Mouse (Mus musculus): ENCODE data around the gene Kcnq5. TPM values are rescaled to one million over a fixed set of nuclear protein-coding genes. Genes with fewer than 3 reads are reported as not detected.

The Kcnq5 gene
- polyA plus RNA-seq, 1 experiment from 2014 or later, result 1.2 TPM

DNA sequence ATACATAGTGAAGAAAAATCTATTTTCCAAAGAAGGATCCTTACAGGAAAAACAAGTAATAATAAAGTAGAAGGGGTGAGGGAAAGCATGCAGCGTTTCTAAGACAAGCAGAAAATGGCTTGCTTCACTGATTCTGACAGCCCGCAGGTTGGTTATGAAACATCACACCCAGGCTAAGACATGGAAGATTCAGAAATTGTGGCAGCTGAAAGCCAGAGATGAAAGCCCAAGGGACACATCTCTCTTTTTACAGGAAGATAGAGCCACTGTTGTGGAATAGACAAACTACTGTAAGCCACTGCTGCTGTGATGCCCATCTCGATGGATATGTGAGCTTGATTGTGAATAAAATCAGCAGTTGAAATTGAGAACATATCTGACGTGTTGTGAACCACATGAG is 20.9 kb downstream of the Kcnq5 start:
- Histone ChIP-seq H3K4me1 (no peaks in the 10 kb centered on the region), H3K4me2 (no peak overlapping the region), H3K4me3 (no peak overlapping the region), H3K27ac (no peak overlapping the region), H3K27me3 (no peaks in the 10 kb centered on the region), H3K36me3 (no peaks in the 10 kb centered on the region), H3K9me3 (no peaks in the 10 kb centered on the region), H3K9ac (no peak overlapping the region)
- no peak for ATAC-seq (ENCODE audit: insufficient number of reproducible peaks, low FRiP score, low TSS enrichment, low read depth)
- WGBS, result 78% methylated on average over 4 of the region's 4 CpGs

DNA sequence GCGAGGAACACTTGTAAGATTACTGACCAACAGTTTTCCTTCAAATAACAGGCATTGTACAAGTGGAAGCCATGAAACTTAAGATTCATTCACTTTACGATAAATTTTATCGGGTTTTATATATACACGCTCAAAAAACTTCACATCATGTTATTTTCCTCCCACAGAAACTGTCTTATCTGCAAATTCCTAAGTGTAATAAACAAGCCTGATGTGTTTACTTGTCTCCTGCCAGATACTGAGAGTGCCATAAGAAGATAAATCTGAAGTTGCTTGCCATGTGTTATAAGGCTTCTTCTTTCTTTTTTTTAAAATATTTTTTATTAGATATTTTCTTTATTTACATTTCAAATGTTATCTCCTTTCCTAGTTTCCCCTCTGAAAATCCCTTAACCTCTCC is 34.6 kb downstream of the Kcnq5 start:
- H3K4me1 ChIP-seq, result no peaks in the 10 kb centered on the region
- no peaks in the 10 kb centered on the region for H3K27me3 ChIP-seq
- ATAC-seq (ENCODE audit: insufficient number of reproducible peaks, low FRiP score, low TSS enrichment, low read depth), result no peak
- no peak overlapping the region for H3K9ac ChIP-seq
- no peaks in the 10 kb centered on the region for H3K36me3 ChIP-seq
- no peak overlapping the region for H3K4me2 ChIP-seq
- H3K4me3 ChIP-seq, result no peak overlapping the region
- H3K9me3 ChIP-seq, result no peaks in the 10 kb centered on the region
- H3K27ac ChIP-seq, result no peak overlapping the region
- 83% methylated on average over 4 of the region's 4 CpGs for WGBS

DNA sequence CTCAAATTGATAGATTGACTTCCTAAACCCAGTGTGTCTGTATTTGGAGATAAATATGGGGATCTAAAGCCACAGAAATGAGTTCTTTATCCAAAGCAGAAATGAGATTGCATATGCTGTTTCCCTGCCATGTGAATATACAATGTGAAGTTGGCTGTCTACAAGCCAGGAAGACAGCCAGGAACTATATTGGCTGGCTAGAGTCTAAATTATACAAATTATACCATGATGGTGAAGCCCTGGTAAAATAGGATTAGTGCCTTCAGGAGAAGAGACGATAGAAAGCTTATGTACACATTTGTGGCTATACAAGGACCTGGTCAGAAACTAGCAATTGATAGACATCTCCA is 38.5 kb downstream of the Kcnq5 start:
- no peaks in the 10 kb centered on the region for H3K9me3 ChIP-seq
- H3K4me1 ChIP-seq, result no peaks in the 10 kb centered on the region
- WGBS, result 51% methylated on average over 1 of the region's 1 CpGs
- no peak overlapping the region for H3K4me3 ChIP-seq
- no peak overlapping the region for H3K9ac ChIP-seq
- H3K4me2 ChIP-seq, result no peak overlapping the region
- H3K36me3 ChIP-seq, result no peaks in the 10 kb centered on the region
- no peak overlapping the region for H3K27ac ChIP-seq
- no peaks in the 10 kb centered on the region for H3K27me3 ChIP-seq
- ATAC-seq (ENCODE audit: insufficient number of reproducible peaks, low FRiP score, low TSS enrichment, low read depth), result no peak

DNA sequence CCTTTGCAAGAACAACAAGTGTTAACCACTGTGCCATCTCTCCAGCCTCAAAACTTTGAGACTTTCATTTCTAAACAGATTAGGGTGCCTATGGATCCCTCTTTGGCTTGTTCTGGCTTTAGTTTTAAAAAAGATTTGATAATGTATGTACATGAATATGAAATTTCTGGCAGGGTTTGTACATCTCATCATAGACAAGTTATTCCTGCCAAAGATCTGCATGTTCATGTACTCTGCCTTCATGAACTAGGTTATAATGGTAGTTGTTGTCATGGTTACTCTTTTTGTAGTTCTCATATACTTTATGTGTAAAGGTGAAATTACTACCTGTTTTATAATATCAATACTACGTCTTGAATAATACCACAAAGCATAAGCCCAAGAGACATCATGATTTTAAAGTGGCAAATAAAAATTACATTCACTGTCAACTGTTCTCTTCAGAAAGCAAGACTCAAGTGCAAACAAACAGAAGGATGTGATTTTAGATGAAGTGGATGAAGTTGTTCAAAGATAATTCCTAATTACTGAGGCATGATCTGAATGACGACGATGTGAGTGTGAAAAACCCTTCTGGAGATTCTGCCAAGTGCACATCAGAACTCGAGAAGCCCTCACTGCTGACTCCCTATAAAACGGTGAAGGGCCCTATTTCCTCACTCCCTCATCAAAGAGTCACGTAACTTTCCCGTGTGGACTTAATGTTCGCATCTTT is 39.0 kb downstream of the Kcnq5 start:
- H3K9me3 ChIP-seq, result no peaks in the 10 kb centered on the region
- 68% methylated on average over 8 of the region's 8 CpGs for WGBS
- no peak for ATAC-seq (ENCODE audit: insufficient number of reproducible peaks, low FRiP score, low TSS enrichment, low read depth)
- no peak overlapping the region for H3K27ac ChIP-seq
- H3K4me1 ChIP-seq, result no peaks in the 10 kb centered on the region
- no peaks in the 10 kb centered on the region for H3K36me3 ChIP-seq
- H3K4me2 ChIP-seq, result no peak overlapping the region
- no peak overlapping the region for H3K9ac ChIP-seq
- no peak overlapping the region for H3K4me3 ChIP-seq
- no peaks in the 10 kb centered on the region for H3K27me3 ChIP-seq

DNA sequence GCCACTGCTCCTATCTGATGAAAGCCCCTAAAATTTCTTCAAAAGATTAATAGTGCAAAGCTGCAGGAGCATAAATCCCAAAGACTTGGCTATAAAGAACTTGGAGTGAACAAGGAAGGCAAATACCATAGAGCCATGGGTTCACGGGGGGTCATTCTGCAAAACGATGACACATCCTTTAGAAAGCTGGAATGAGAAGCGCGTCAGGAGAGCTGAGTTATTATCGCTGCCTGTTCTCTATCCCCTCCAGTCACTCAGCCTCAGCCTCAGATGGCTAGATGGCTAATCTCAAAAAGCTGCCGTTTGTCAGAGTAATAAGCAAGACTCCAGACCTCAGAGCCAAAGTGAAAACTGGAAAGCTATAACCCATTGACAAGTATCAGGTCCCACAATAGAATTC is 42.5 kb downstream of the Kcnq5 start:
- no peaks in the 10 kb centered on the region for H3K36me3 ChIP-seq

DNA sequence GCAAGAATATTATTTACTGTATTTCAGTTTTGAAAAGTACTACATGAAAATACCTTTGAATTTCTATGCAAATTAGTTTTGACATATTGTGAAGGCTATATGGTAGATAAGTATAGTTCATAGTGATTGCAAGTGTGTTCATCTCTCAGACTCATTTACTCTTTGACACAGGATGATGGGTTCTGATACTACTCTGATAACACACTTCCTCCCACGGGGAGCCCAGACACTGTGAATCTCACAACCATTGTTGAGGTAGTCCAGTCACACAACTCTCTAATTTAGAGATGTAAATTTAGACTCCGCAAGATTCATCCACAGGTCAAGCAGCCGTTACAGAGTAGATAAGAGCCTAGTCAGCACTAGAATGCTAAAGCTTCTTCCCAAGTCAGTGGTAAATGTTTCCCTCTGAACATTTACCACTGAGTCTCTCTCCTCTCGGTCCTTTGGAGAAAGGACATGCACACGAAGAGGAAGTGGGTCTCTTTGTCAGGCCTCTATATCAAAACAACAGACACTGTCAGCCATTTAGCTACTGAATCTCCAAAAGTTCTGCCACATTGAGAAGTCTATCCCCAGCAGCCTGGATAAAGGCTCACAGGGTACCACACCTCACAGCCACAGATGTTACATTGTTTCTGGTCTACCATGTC is 65.5 kb downstream of the Kcnq5 start:
- H3K27ac ChIP-seq, result no peak overlapping the region
- H3K27me3 ChIP-seq, result no peaks in the 10 kb centered on the region
- no peak overlapping the region for H3K4me3 ChIP-seq
- no peaks in the 10 kb centered on the region for H3K9me3 ChIP-seq
- no peak overlapping the region for H3K9ac ChIP-seq
- no peaks in the 10 kb centered on the region for H3K36me3 ChIP-seq
- no peaks in the 10 kb centered on the region for H3K4me1 ChIP-seq
- no peak overlapping the region for H3K4me2 ChIP-seq
- ATAC-seq (ENCODE audit: insufficient number of reproducible peaks, low FRiP score, low TSS enrichment, low read depth), result no peak
- WGBS, result 83% methylated on average over 5 of the region's 5 CpGs

More for the DNA sequence above, 42.5 kb downstream of the Kcnq5 start:
- ATAC-seq (ENCODE audit: insufficient number of reproducible peaks, low FRiP score, low TSS enrichment, low read depth), result no peak
- no peaks in the 10 kb centered on the region for H3K4me1 ChIP-seq
- no peak overlapping the region for H3K27ac ChIP-seq
- H3K9ac ChIP-seq, result no peak overlapping the region
- no peaks in the 10 kb centered on the region for H3K9me3 ChIP-seq
- H3K4me3 ChIP-seq, result no peak overlapping the region
- no peaks in the 10 kb centered on the region for H3K27me3 ChIP-seq
- WGBS, result 60% methylated on average over 6 of the region's 6 CpGs
- H3K4me2 ChIP-seq, result no peak overlapping the region

DNA sequence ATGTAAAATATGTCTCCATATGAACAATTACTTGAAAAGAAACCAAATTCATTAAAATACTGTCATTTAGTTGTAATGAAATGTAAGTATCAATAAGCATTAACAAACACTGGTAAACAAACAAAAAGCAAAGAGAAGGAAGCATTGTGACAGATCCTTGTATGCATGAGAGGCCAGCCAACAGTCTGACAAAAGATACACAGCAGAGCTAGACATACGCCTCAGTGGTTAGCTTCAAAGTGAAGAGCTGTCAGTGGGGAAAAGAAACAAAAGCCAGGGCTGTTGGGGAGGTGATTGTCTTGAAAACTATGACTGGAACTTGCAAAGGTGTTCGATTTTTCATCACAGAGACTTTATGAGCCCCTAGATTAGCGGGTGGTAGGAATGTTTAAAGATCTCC is 78.0 kb downstream of the Kcnq5 start:
- WGBS, result 74% methylated on average over 3 of the region's 3 CpGs
- Histone ChIP-seq H3K4me1 (no peaks in the 10 kb centered on the region), H3K27me3 (no peaks in the 10 kb centered on the region), H3K9me3 (no peaks in the 10 kb centered on the region), H3K36me3 (no peaks in the 10 kb centered on the region), H3K4me3 (no peak overlapping the region), H3K27ac (no peak overlapping the region), H3K4me2 (no peak overlapping the region), H3K9ac (no peak overlapping the region)
- no peak for ATAC-seq (ENCODE audit: insufficient number of reproducible peaks, low FRiP score, low TSS enrichment, low read depth)

DNA sequence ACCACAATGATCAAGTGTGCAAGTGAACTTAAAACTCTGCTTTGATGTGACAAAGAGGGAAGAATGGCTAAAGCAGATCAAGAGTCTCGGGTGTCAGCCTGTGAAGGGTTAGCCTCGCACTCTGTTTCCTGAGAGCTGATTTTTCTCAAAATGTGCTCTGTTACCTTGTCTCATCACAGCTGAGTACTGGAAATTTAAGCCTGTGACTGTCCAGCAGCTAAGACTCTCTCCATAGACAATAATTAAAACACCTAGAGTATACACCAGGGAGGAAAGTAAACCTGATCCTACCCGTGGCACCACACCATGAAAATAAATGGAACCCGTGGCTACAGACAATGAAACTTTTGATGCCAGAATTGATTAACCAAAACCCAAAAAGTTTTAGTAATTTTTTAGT is 90.9 kb downstream of the Kcnq5 start:
- H3K9ac ChIP-seq, result no peak overlapping the region
- H3K27ac ChIP-seq, result no peak overlapping the region
- H3K4me3 ChIP-seq, result no peak overlapping the region
- no peaks in the 10 kb centered on the region for H3K36me3 ChIP-seq
- H3K4me2 ChIP-seq, result no peak overlapping the region
- H3K27me3 ChIP-seq, result no peaks in the 10 kb centered on the region
- H3K9me3 ChIP-seq, result no peaks in the 10 kb centered on the region
- 42% methylated on average over 4 of the region's 4 CpGs for WGBS
- no peak for ATAC-seq (ENCODE audit: insufficient number of reproducible peaks, low FRiP score, low TSS enrichment, low read depth)
- H3K4me1 ChIP-seq, result no peaks in the 10 kb centered on the region

DNA sequence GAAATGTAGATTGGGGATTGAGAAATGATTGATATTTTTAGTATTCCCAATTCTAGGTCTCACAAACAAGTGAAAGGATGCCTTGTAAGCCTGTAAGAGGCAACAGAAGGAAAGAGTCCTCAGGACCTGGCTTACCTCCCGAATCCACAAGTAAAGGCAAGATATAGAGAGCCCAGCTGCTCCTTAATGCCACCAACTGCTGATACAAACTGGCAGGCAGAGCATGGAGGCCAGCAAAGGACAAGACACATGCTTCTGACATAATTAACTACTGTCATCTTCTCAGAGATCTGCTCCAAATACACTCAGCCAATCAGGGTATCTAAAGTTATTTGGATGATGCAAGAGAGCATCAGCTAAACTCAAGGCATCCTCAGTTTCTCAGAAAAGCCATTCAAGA is 93.3 kb downstream of the Kcnq5 start:
- H3K4me3 ChIP-seq, result no peak overlapping the region
- H3K4me2 ChIP-seq, result no peak overlapping the region
- no peaks in the 10 kb centered on the region for H3K36me3 ChIP-seq
- WGBS, result 87% methylated on average over 1 of the region's 1 CpGs
- ATAC-seq (ENCODE audit: insufficient number of reproducible peaks, low FRiP score, low TSS enrichment, low read depth), result no peak
- H3K9me3 ChIP-seq, result no peaks in the 10 kb centered on the region
- H3K27ac ChIP-seq, result no peak overlapping the region
- no peaks in the 10 kb centered on the region for H3K27me3 ChIP-seq
- no peak overlapping the region for H3K9ac ChIP-seq
- H3K4me1 ChIP-seq, result no peaks in the 10 kb centered on the region

DNA sequence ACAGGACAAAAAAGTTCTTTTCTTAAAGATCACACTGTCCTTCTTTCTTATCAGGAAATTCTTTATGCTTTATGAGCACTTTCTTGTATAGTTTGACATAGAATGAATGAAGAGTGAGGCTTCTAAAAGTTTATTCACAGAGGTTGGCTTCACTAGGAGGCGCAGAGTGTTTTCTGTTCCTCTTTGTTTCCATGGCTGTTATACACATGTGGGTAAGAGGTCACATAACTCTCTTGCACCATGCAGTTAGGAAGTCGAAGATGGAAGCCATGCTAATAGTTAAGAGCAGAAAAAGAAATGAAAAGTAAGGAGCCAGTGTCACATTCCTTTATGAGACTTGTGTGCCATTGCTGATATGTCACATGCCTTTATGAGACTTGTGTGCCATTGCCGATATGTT is 105.3 kb downstream of the Kcnq5 start:
- no peaks in the 10 kb centered on the region for H3K27me3 ChIP-seq
- ATAC-seq (ENCODE audit: insufficient number of reproducible peaks, low FRiP score, low TSS enrichment, low read depth), result no peak
- no peak overlapping the region for H3K4me3 ChIP-seq
- H3K27ac ChIP-seq, result no peak overlapping the region
- H3K9me3 ChIP-seq, result no peaks in the 10 kb centered on the region
- H3K4me2 ChIP-seq, result no peak overlapping the region
- H3K9ac ChIP-seq, result no peak overlapping the region
- H3K36me3 ChIP-seq, result no peaks in the 10 kb centered on the region
- 72% methylated on average over 3 of the region's 3 CpGs for WGBS
- H3K4me1 ChIP-seq, result no peaks in the 10 kb centered on the region

DNA sequence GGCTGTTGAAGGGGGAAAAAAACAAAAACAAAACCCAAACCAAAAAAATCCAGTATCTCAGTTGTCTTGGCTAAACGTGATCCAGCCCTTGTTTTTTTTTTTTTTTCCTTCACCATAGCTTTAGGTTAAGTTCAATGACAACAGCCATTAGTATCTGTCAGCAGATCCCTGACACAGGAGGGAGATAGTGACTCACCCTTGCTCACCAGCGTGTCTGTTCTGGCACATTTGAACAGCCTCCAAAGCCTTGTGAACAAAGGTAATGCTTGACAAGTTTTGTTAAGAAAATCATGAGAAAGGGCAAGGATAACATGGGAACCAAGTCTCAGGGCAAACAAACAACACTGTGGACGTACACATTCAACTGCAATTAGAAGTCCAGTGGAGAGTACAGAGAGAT is 123.2 kb downstream of the Kcnq5 start:
- no peak for ATAC-seq (ENCODE audit: insufficient number of reproducible peaks, low FRiP score, low TSS enrichment, low read depth)
- no peak overlapping the region for H3K27ac ChIP-seq
- H3K4me3 ChIP-seq, result no peak overlapping the region
- no peaks in the 10 kb centered on the region for H3K27me3 ChIP-seq
- H3K36me3 ChIP-seq, result no peaks in the 10 kb centered on the region
- no peaks in the 10 kb centered on the region for H3K9me3 ChIP-seq
- no peak overlapping the region for H3K9ac ChIP-seq
- no peaks in the 10 kb centered on the region for H3K4me1 ChIP-seq
- no peak overlapping the region for H3K4me2 ChIP-seq
- WGBS, result 57% methylated on average over 3 of the region's 3 CpGs

DNA sequence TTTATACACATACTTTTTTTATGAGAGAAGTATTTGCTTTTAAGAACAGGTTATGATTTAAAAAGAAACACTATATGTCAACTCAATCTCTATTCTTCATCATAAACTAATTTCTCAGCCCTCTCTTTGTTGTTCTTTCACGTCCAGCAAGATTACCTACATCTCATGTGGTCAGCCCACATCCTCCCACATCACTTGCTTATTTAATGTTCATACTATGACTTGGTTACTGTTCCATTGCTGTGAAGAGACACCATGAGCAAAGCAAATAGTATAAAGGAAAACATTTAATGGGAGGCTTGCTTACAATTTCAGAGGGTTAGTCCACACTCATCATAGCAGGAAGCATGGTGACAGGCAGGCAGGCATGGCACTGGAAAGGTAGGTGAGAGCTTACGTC is 124.4 kb downstream of the Kcnq5 start:
- H3K27me3 ChIP-seq, result no peaks in the 10 kb centered on the region
- WGBS, result 71% methylated on average over 2 of the region's 2 CpGs
- H3K4me1 ChIP-seq, result no peaks in the 10 kb centered on the region
- no peaks in the 10 kb centered on the region for H3K36me3 ChIP-seq
- H3K9ac ChIP-seq, result no peak overlapping the region
- no peak overlapping the region for H3K4me2 ChIP-seq
- no peak overlapping the region for H3K4me3 ChIP-seq
- no peak overlapping the region for H3K27ac ChIP-seq
- H3K9me3 ChIP-seq, result no peaks in the 10 kb centered on the region
- no peak for ATAC-seq (ENCODE audit: insufficient number of reproducible peaks, low FRiP score, low TSS enrichment, low read depth)

DNA sequence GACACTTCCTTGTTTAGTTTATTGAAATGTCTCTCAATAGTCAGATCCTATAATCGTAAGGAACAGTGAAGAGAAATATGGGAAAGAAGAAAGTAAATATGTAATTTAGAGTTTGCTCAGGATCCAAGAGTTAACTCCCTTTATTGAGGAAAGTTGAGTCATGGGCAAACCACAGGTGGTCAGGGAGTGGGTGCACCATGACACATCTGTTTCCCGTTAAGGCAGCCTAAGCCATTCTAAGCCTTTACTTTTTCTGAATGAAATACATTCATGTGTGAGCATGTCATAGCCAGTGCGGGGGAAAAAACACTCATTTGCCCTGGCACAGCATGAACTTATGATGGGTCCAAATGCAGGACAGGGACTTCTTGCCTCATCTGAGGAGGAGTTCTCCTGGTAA is 125.4 kb downstream of the Kcnq5 start:
- WGBS, result 39% methylated on average over 3 of the region's 3 CpGs
- no peak for ATAC-seq (ENCODE audit: insufficient number of reproducible peaks, low FRiP score, low TSS enrichment, low read depth)
- H3K27me3 ChIP-seq, result no peaks in the 10 kb centered on the region

More for the DNA sequence above, 125.4 kb downstream of the Kcnq5 start:
- no peak overlapping the region for H3K27ac ChIP-seq
- no peak overlapping the region for H3K4me2 ChIP-seq
- H3K36me3 ChIP-seq, result no peaks in the 10 kb centered on the region
- H3K9ac ChIP-seq, result no peak overlapping the region
- no peak overlapping the region for H3K4me3 ChIP-seq
- H3K4me1 ChIP-seq, result no peaks in the 10 kb centered on the region
- H3K9me3 ChIP-seq, result no peaks in the 10 kb centered on the region

All from limb, embryonic 15.5 days (tissue).